Comparison of ENCODE assay signal across 20 mouse cellular contexts in genomic region chr3:95319701-95320625, GRCm38 (mm10). TPM values are rescaled to one million over a fixed set of nuclear protein-coding genes. Genes with fewer than 3 reads are reported as not detected.
DNase-seq lines count a peak whose midpoint lies in the region; ATAC-seq lines count a peak whose summit lies in the region.
"Had no signal": no experiment of that assay in that cellular context is flagged by ENCODE, and none has a peak within 500 bp of the region (broad histone marks: within the 10 kb centered on the region; RNA-seq: fewer than 3 reads in every experiment).

No protein-coding gene starts in this region.

- H3K4me2 ChIP-seq in liver, embryonic 16.5 days (ENCODE audit: low read depth, low read length) = peak overlapping the region; percentile 41; the same call in 1 of the 2 replicates
- H3K4me2 ChIP-seq: embryonic facial prominence, embryonic 15.5 days; limb, embryonic 15.5 days had no signal

- no peak overlapping the region for H3K27ac ChIP-seq in liver, embryonic 16.5 days (ENCODE audit: low read length)
- H3K27ac ChIP-seq: embryonic facial prominence, embryonic 15.5 days; limb, embryonic 15.5 days had no signal

- no peak for ATAC-seq in liver, embryonic 16.5 days (ENCODE audit: low read depth)
- ATAC-seq: forebrain, embryonic 16.5 days had no signal

- H3K9ac ChIP-seq in liver, embryonic 16.5 days (ENCODE audit: low read depth, low read length) = no peak overlapping the region
- H3K9ac ChIP-seq: embryonic facial prominence, embryonic 15.5 days; limb, embryonic 15.5 days had no signal

- no peaks in the 10 kb centered on the region for H3K9me3 ChIP-seq in liver, embryonic 16.5 days (replicated peaks; ENCODE audit: control insufficient read depth, low read length)
- H3K9me3 ChIP-seq: embryonic facial prominence, embryonic 15.5 days; heart, embryonic 12.5 days; limb, embryonic 15.5 days had no signal

- H3K4me1 ChIP-seq in liver, embryonic 16.5 days (ENCODE audit: control insufficient read depth, low read depth, low read length) = peaks cover 40% of the 10 kb centered on the region

- DNase-seq in heart, adult 11 months = peak; percentile 86
- no peak for DNase-seq in heart, postnatal 4 days
- DNase-seq in layer of hippocampus, adult 9-11 months = peak; percentile 67
- DNase-seq in layer of hippocampus, postnatal 10 days (ENCODE audit: low spot score in 2 of 2) = no peak
- DNase-seq in brain, adult 2 months (ENCODE audit: low read depth, low spot score) = peak; percentile 84
- DNase-seq in ovary, postnatal 14 days (ENCODE audit: low spot score) = no peak
- DNase-seq: adrenal gland, postnatal 25 days; B cell, adult 2 months; cerebellum, adult 18-20 months; cerebellum, postnatal 25 days; kidney, adult 18-20 months; kidney, postnatal 10 days; lung, postnatal 10 days; midbrain, embryonic 14.5 days; right cerebral cortex, postnatal 14 days had no signal

- H3K36me3 ChIP-seq in liver, embryonic 16.5 days (ENCODE audit: control insufficient read depth, insufficient read depth) = peaks cover 41% of the 10 kb centered on the region

- H3K27me3 ChIP-seq in liver, embryonic 16.5 days (ENCODE audit: control insufficient read depth, insufficient read depth, low read depth, low read length) = no peaks in the 10 kb centered on the region
- H3K27me3 ChIP-seq: embryonic facial prominence, embryonic 15.5 days; heart, embryonic 12.5 days; limb, embryonic 15.5 days had no signal

- H3K4me3 ChIP-seq in liver, embryonic 16.5 days (ENCODE audit: low read depth, low read length) = no peak overlapping the region
- H3K4me3 ChIP-seq: embryonic facial prominence, embryonic 15.5 days; heart, embryonic 12.5 days; limb, embryonic 15.5 days had no signal

- WGBS in liver, embryonic 16.5 days (ENCODE audit: insufficient replicate concordance) = 73% methylated on average over 12 of the region's 12 CpGs

RNA-seq across cellular contexts. Expression of gene Cers2, which starts 5.4 kb away (rescaled TPM):
- 10 to 100 TPM; 67.2 to 69.6 TPM for total RNA-seq in heart, postnatal 4 days (2021)
- 10 to 100 TPM; 45.4 to 46.6 TPM for total RNA-seq in layer of hippocampus, postnatal 10 days (2021)
- 111 and 117 TPM in 2 replicates for polyA plus RNA-seq in liver, embryonic 16.5 days (2015; fragmentation: Nextera tagmentation; extraction: Ambion mirVana)

RNA-seq across cellular contexts. Expression of gene Anxa9, which starts 13.0 kb away (rescaled TPM):
- under 1 TPM; 0.14 to 0.24 TPM for total RNA-seq in heart, postnatal 4 days (2021)
- total RNA-seq in layer of hippocampus, postnatal 10 days (2021) = under 1 TPM; 0.65 to 0.75 TPM
- 2.2 and 2.5 TPM in 2 replicates for polyA plus RNA-seq in liver, embryonic 16.5 days (2015; fragmentation: Nextera tagmentation; extraction: Ambion mirVana)

RNA-seq across cellular contexts. Expression of gene Setdb1, which starts 37.0 kb away (rescaled TPM):
- 10 to 100 TPM; 18.3 to 19.2 TPM for total RNA-seq in heart, postnatal 4 days (2021)
- 10 to 100 TPM; 46.0 to 47.1 TPM for total RNA-seq in layer of hippocampus, postnatal 10 days (2021)
- polyA plus RNA-seq in liver, embryonic 16.5 days (2015; fragmentation: Nextera tagmentation; extraction: Ambion mirVana) = 12.2 and 13.0 TPM in 2 replicates

RNA-seq across cellular contexts. Expression of gene Prune1, which starts 38.1 kb away (rescaled TPM):
- total RNA-seq in heart, postnatal 4 days (2021) = 10 to 100 TPM; 33.2 to 36.3 TPM
- 10 to 100 TPM; 34.9 to 36.3 TPM for total RNA-seq in layer of hippocampus, postnatal 10 days (2021)
- 8.8 and 9.5 TPM in 2 replicates for polyA plus RNA-seq in liver, embryonic 16.5 days (2015; fragmentation: Nextera tagmentation; extraction: Ambion mirVana)

RNA-seq across cellular contexts. Expression of gene Mindy1, which starts 38.8 kb away (rescaled TPM):
- total RNA-seq in heart, postnatal 4 days (2021) = 10 to 100 TPM; 23.1 to 28.0 TPM
- 10 to 100 TPM; 26.5 to 27.6 TPM for total RNA-seq in layer of hippocampus, postnatal 10 days (2021)
- polyA plus RNA-seq in liver, embryonic 16.5 days (2015; fragmentation: Nextera tagmentation; extraction: Ambion mirVana) = 21.5 and 23.2 TPM in 2 replicates

Comparison
In these comparisons a context has a peak if more than half of its experiments do, and no peak if none do; other contexts are left out.
1. DNase-seq: peak in heart, adult 11 months (single experiment), layer of hippocampus, adult 9-11 months (single experiment) and brain, adult 2 months (single experiment); none in heart, postnatal 4 days (single experiment), layer of hippocampus, postnatal 10 days (0 of 2) and ovary, postnatal 14 days (single experiment).